Mouse (Mus musculus) mouse trophoblast stem cell (cell line): ENCODE results near the gene Kyat1.
"Not testable (repeated sequence)": the region's sequence is repeated elsewhere in the genome, so short reads cannot be mapped to it uniquely, and the experiment has no call there.

Experiments
- in situ Hi-C, 2 experiments: fragments of 300-500 bp; cut with MseI, MboI; formaldehyde crosslinking; loops; 2 replicates in 1 of 2; 3 replicates in 1 of 2; pipeline ENCODE4 v1.15.1; 2025

Kyat1 gene

DNA sequence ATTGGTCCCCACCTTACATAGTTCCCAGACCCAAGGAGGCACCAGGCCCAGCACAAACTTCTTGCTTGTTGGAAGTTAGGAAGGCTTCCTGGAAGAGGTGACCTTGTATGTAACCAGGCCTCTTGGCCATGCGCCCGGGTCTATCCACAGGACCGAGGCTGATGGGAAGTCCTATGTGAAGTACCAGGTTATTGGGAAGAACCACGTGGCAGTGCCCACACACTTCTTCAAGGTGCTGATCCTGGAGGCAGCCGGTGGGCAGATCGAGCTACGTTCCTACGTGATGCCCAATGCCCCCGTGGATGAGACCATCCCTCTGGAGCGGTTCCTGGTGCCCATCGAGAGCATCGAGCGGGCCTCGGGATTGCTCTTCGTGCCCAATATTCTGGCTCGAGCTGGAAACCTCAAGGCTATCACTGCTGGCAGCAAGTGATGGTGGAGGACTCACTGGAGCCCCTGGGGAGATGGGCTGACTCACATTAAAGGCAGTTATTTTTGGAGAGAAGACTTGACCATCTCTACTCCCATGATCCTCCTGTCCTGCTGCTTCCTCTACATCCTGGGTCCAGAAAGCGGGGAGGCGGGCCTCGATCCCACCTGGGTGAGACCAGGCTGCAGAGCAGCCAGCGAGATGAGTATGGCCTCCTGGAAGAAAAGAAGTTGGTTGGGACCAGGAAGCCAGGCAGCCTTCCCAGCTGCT, 32.0 kb downstream of the Kyat1 start:
- in situ Hi-C loops, result no loop called here

DNA sequence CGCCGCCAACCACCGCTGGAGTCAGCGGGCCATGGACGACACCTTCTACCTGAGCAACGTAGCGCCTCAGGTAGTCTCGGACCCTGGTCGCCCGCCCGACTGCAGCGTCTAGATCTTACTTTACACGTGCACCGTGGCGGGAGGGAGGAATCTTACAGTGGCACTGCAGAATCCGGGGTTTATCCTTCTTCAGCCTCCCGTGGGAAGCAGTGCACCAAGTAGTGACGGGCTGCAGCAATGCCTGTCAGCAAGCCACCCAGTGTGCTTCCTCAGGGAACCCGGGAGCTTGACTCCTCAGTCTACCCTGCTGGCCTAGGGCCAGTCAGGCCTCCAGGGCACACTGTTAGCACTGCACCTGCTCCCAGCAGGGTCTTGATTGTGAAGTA, 33.7 kb downstream of the Kyat1 start:
- in situ Hi-C loops, result no loop called here

DNA sequence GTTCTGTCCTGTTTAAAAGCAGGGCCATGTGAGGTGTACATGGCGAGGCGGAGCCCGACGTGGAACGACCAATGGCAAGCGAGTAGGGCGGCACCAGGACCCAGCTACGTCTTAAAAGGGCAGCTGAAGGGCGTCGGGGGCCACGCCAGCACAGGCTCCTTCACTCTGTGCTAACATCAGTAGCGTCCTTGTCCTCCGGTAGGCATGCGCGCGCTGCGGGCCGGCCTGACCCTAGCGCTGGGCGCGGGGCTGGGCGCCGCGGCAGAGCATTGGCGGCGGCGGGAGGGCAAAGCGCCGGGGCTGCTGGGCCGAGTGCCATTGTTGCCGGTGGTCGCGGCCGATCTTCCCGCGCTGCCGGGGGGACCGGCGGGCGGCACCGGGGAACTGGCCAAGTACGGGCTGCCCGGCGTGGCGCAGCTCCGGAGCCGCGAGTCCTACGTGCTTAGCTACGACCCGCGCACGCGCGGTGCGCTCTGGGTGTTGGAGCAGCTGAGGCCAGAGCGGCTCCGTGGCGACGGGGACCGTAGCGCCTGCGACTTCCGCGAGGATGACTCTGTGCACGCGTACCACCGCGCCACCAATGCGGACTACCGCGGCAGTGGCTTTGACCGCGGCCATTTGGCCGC, 34.2 kb downstream of the Kyat1 start, which contains the start of gene Endog:
Endog (plus strand) TSS at position 123 of the 626 bp plus-strand sequence.
- in situ Hi-C loops, result no loop called here

DNA sequence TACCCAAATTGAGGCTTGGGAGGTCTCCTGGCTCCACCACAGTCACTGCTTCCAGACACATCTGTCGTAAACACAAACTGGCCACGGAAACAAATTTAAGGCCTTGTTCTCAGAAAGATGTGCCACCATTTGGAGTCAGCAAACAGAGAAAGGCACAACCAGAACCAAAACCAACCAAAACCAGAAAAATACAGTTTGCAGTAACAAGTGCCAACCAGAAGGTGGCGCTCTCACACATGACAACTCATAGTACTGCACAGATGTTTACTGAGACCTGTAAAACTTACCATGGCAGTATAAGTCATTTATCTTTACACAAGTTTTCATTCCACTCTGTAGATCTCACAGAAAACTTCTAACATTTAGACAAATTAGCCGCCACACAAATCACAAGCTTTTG, 39.0 kb downstream of the Kyat1 start:
- in situ Hi-C loops, result loop anchor here in 1 of 2 experiments (10.0 kb wide), 1 partner anchor 62 kb away; no protein-coding TSS in a partner anchor

DNA sequence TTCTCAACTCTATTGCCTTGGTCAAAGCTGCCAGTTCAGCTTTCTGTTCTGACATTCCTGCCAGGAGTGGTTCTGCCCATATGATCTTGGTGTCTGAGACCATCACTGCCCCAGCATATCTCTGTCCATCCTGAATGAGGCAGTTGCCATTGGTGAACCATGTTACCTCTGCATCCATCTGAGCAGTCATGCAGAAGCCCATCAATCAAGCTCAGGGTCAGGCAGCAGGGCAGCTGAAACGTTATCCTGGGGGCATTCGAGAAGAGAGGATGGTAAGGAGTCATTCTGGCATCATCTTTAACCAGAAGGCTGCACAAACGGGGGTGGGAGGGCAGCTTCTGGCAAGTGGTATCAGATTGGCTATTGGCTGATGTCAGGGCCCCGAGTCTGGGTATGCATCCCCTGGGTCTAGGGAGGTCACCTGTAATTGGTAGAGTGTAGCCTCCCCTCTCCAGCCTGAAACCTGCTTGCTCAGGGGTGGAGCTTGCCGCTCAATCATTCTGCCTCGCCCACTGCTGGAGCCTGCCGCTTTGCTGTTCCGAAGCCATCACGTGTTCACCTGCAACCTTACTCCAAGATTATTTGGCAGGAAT, 41.2 kb downstream of the Kyat1 start:
- in situ Hi-C loops, result loop anchor here in 1 of 2 experiments (10.0 kb wide), 1 partner anchor 60 kb away; no protein-coding TSS in a partner anchor

DNA sequence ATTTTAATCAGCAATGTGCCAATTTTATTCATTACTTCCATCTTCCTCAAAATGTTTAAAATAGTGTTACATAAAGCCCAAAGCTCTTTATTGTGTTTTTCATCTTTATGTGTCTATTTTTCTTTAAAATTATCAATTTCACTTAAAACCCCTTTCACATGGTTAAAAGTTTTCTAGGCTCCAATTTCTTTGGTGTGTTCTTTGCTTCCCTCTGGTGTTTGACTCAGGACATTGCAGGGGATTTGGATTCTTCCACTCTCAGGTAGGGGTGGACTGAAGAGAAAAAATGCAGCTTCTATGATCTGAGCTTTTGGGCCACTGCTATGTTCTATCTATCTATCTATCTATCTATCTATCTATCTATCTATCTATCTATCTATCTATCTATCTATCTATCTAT, 43.8 kb downstream of the Kyat1 start:
- in situ Hi-C loops, result loop anchor here in 1 of 2 experiments (10.0 kb wide), 1 partner anchor 57 kb away; no protein-coding TSS in a partner anchor

DNA sequence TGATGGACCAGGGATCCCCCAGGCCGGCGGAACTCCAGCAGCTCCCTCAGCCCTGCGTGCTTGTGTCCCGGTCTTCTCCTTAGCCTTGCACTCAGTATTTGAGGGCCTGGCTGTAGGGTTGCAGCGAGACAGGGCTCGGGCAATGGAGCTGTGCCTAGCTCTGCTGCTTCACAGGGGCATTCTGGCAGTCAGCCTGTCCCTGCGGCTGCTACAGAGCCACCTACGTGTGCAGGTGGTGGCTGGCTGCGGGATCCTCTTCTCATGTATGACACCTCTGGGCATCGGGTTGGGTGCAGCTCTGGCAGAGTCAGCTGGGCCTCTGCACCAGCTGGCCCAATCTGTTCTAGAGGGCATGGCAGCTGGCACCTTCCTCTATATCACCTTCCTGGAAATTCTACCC, 45.8 kb downstream of the Kyat1 start:
- in situ Hi-C loops, result loop anchor here in 1 of 2 experiments (10.0 kb wide), 1 partner anchor 55 kb away; no protein-coding TSS in a partner anchor

DNA sequence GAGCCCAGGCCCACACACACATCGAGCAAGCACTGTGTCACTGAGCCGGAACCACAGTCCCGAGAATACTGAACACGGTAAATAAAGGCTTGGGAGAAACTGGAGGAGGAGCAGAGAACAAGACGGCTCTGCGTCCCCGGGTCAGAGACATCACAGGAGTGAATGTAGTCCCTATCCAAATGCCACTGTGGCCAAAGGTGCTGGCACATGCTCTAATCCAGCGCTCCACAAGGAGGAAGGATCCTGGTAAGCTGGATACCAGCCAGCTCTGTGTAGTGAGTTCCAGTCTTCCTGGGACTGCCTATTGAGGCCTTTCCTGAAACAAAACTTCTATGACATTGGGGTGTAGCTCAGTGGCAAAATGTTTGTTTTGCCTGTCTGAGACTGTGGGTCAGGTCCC, 53.0 kb downstream of the Kyat1 start:
- in situ Hi-C loops, result no loop called here

DNA sequence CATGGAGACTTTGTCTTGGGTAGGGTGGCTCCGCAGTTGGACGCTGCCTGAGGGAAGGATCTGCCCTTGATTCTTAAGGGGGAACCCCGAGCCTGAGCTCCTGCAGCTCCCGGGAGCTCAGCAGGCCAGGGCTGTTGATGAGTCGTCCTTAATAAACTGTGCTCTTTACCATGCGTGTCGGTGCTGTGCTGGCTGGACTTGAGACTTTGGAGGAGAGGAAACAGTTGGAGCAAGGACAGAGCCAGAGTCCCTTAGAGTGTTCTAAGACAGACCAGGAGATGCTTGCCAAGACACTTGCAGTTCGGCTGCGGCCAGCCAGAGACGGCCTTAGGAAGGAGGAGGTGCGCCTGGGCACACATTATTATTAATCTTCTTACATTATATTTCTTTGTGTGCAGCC, 53.8 kb downstream of the Kyat1 start:
- in situ Hi-C loops, result no loop called here

DNA sequence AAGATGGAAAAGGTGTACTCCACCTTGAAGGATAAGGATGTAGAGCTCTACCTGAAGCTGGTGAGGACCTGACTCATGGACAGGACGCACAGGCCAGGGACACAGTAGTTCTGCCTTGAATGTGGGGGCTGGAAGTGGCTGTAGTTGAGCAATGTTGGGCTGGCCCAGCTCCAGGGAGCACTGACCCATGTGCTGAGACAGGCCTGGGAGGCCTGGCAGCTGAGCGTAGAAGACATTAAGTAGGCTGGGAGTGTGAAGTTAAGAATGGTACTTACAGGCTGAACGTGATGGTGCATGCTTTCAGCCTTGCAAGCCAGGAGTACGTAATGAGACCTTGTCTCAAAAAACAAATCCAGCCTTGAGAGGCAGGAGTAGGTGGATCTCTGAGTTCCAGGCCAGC, 58.2 kb downstream of the Kyat1 start:
- in situ Hi-C loops, result no loop called here

DNA sequence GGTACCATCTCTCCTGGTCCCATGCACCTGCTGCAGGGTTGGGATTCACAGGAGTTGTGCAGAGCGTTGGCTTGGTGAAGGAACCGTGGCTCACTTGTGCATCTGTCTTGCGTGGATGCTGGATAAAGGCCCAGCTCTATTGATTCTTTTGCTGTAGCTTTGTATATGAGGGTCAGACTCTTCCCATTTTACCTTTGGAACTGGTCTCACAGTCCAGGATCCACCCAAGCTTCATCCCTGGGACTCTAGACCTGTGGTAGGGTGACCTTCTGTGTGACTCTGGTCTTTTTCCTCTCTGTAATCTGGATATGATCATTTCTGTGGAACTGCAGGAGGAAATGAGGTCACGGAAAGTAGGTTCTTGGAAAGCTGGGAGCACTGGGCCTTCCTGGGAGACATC, 61.2 kb downstream of the Kyat1 start:
- in situ Hi-C loops, result no loop called here

DNA sequence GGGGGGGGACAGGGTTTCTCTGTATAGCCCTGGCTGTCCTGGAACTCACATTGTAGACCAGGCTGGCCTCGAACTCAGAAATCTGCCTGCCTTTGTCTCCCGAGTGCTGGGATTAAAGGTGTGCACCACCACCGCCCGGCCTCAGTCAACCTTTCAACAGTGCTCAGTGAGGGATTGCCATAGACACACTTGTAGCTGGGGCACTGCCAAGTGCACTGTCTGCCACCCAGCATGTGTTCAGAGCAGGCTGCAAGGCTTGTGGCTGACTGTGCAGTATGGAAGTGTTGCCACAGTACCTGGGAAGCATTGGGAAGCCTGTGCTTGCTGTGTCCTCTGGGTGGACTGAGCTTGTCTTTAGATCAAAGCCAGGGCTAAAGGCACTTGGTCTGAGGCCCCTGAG, 65.6 kb downstream of the Kyat1 start:
- in situ Hi-C loops, result not testable (repeated sequence)

DNA sequence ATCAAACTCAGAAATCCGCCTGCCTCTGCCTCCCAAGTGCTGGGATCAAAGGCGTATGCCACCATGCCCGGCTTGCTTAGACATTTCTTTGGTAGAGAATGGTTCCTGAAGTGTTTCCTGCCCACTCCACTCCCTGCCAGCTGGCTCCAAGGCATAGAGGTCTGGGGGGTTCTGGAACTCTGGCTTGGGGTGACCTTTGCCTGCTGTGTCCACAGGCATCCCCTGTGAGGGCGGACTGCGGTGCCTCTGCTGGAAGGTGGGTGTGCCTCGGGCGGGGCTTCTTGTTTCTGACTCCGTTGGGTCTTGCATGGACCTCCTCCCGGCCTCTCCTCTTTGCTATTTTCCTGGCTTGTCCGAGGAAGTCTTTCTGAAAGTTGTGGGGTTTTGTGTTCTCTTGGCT, 69.2 kb downstream of the Kyat1 start:
- in situ Hi-C loops, result no loop called here
